Mouse (Mus musculus) midbrain, embryonic 10.5 days (tissue): ENCODE data around the gene Cdk10. TPM values are rescaled to one million over a fixed set of nuclear protein-coding genes. Genes with fewer than 3 reads are reported as not detected.
A peak's percentile ranks its signal among the peaks of the same experiment; 100 is the strongest.

ENCODE experiments used
- DNase-seq: peaks from one replicate; pipeline ENCODE4 v3.0.0-alpha.2; 2017; ENCODE audit warnings: low spot score
- H3K27ac ChIP-seq: fragments of 300-500 bp; sonication (generic); replicated peaks from 2 replicates; pipeline ENCODE4 v1.5.1; 2016; ENCODE audit warnings: mild to moderate bottlenecking
- H3K27me3 ChIP-seq: fragments of 300-500 bp; sonication (generic); 2 replicates; pipeline ENCODE4 v1.6.1; 2016; ENCODE audit warnings: low read depth, mild to moderate bottlenecking; ENCODE audit not compliant: poor library complexity, severe bottlenecking
- H3K36me3 ChIP-seq: fragments of 300-500 bp; sonication (generic); 2 replicates; pipeline ENCODE4 v1.6.1; 2016; ENCODE audit warnings: mild to moderate bottlenecking, moderate library complexity
- H3K4me1 ChIP-seq: fragments of 300-500 bp; sonication (generic); 2 replicates; pipeline ENCODE4 v1.6.1; 2016
- H3K4me3 ChIP-seq: fragments of 300-500 bp; sonication (generic); 2 replicates; pipeline ENCODE4 v1.5.1; 2016; ENCODE audit warnings: mild to moderate bottlenecking, moderate library complexity
- H3K9me3 ChIP-seq: fragments of 300-500 bp; sonication (generic); replicated peaks from 2 replicates; pipeline ENCODE4 v1.6.1; 2016; ENCODE audit warnings: mild to moderate bottlenecking
- WGBS: fragments of 180-500 bp; shearing (Covaris S2); methylation state at CpG from one replicate; pipeline ENCODE4 v1.1.7; 2016; 5-methylcytosine and 5-hydroxymethylcytosine counted together
- polyA plus RNA-seq: library from polyadenylated mRNA; unstranded; fragments of >200 nt; fragmentation: Nextera tagmentation; extraction: Ambion mirVana; gene quantifications from 2 replicates; pipeline ENCODE4 v1.2.1, GENCODE M21; 2016

The Cdk10 gene
- polyA plus RNA-seq, 1 experiment from 2014 or later: 41.4 TPM

DNA sequence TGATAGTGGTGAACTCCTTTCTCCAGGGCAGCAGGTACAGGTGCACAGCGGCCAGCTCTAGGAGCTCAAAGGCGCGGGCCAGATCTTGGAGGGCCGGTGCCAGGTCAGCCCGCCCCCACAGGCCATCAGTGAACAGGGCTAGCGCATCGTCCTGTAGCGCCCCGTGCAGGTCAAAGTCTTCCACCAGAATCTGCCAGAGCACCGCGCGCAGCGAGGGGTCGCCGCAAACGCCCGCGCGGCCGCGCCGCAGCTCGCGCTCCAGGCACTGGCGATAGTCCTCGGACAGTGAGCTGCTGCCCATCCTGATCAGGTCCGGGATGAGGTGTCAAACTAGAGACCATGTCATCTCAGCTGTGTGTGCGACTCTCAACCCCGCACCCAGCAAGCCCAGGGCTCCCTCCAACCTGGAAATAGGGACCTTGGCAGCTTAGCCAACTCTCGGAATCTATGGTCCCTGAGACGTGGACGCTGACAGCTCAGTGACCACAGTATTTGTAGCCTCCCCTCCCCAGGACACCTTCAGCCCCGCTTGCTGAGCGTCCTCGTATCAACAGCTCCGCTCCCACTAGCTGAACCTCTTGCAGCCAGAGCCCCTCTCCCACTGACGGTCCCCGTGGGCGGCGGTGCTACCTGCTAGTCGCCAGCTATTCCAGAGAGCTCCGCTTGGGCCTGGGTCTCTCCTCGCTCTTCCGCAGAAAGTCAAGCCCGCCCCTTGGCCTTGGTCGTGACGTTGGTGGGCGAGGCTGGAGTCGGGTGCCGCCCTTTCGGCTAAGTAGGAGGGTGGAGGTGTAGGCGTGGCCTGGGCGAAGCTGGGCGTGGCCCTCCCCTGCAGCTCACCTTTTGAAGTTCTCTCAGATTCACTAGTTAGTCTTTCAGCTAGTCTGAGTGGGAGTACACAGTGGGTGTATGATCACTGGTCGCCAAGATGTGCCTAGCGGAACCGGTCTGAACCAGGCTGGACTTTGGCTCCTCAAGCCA, 11.2 kb downstream of the Cdk10 start, which contains the start of gene Spata2l:
TSS of gene Spata2l (minus strand) at position 714 of the 978 bp plus-strand sequence.
- Histone ChIP-seq H3K4me1 (peaks cover 38% of the 10 kb centered on the region), H3K9me3 (no peaks in the 10 kb centered on the region), H3K4me3 (peak within 1 kb of the TSS; percentile 60), H3K27me3 (peaks cover 49% of the 10 kb centered on the region), H3K27ac (peak within 1 kb of the TSS; percentile 14), H3K36me3 (peaks cover 4% of the 10 kb centered on the region; the same call in 1 of the 2 replicates)
- WGBS: 3% methylated on average over 57 of the region's 57 CpGs
- peak; percentile 87 for DNase-seq

DNA sequence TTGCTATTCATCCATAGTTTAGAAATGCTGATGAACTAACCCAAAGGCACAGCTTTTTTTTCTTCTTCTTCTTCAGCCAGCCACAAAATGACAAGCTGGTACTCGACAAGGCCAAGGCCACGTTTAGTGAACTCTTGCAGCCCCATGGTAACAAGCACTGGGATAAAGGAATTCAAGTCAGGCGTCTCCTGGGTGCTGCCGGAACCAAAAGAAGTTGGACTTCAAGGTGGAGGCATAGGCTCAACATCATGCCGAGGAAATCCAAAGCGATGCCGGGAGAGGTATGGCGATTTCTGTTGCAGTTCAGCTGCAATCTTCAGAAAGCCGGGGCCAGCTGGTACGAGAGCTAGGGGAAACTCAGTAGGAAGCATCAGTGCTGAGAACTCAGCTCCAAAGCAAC, 14.8 kb downstream of the Cdk10 start:
- H3K4me1 ChIP-seq: peaks cover 28% of the 10 kb centered on the region
- 87% methylated on average over 10 of the region's 10 CpGs for WGBS
- no peak for DNase-seq
- H3K9me3 ChIP-seq: no peaks in the 10 kb centered on the region
- peaks cover 26% of the 10 kb centered on the region for H3K27me3 ChIP-seq
- no peak overlapping the region for H3K4me3 ChIP-seq
- no peak overlapping the region for H3K27ac ChIP-seq
- peaks cover 30% of the 10 kb centered on the region for H3K36me3 ChIP-seq

DNA sequence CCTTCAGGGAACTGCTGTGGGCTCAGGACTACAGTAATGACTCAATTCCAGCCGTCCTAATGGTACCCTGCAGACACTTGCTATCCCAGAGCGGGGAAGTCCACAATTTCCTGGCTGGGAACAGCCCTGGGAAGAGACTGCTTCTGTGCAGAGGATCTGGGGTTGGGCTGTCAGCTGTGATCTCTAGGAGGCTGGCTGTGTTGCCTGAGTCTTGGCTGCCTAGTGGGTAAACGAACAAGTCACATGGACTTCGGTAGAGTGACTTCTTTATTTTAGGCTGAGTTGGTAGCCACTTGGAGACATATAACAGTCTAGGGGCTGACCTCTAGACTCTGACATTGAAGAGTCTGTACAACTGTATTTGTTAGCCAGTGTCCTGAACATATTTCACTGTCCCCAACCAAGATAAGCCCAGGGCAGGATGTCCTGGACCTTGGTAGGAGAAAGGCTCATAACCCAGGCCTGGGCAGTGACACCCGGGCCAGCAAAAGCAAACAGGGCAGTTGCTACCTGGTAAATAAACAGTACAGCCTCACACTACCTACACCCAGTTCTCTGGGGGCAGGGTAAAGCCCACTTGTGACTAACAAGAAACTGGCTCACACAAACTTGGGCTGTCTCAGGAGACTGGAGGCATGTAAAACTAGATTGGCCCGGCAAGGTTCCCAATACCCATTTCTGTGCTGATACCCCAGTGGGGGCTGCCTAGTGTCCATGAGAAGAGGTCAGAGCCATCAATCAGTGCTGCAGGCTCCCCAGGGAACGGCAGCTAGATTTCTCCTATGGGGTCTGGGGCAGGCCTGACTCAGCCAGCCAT, 17.7 kb downstream of the Cdk10 start:
- H3K36me3 ChIP-seq: peaks cover 59% of the 10 kb centered on the region
- H3K4me1 ChIP-seq: peaks cover 1% of the 10 kb centered on the region; the same call in 1 of the 2 replicates
- WGBS: 92% methylated on average over 7 of the region's 7 CpGs
- H3K9me3 ChIP-seq: no peaks in the 10 kb centered on the region
- no peak overlapping the region for H3K4me3 ChIP-seq
- no peaks in the 10 kb centered on the region; the same call in 1 of the 2 replicates for H3K27me3 ChIP-seq
- H3K27ac ChIP-seq: no peak overlapping the region
- DNase-seq: no peak

DNA sequence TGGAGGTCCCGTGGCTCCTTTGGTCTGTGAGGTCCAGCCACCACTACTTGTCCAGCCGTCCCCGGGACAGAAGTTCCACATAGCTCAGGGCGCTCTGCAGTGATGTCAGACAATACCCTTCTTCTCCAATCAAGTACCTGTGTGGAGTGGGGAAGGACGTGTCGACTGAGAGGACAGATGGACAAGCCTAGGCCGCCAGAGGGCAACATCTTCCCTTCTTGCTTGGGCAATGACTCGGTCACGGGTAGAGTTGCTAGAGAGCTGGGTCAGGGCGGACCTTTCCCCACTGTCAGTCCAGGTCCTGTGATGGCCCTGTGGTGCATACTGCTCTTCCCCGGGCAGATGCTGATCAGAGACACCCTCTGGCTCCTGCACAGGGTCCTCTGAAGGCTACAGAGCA, 18.4 kb downstream of the Cdk10 start:
- whole genome bisulfite sequencing: 66% methylated on average over 11 of the region's 11 CpGs
- no peak overlapping the region for H3K4me3 ChIP-seq
- DNase-seq: no peak
- H3K27ac ChIP-seq: no peak overlapping the region
- H3K4me1 ChIP-seq: no peaks in the 10 kb centered on the region
- peaks cover 66% of the 10 kb centered on the region for H3K36me3 ChIP-seq
- H3K9me3 ChIP-seq: no peaks in the 10 kb centered on the region
- no peaks in the 10 kb centered on the region for H3K27me3 ChIP-seq

DNA sequence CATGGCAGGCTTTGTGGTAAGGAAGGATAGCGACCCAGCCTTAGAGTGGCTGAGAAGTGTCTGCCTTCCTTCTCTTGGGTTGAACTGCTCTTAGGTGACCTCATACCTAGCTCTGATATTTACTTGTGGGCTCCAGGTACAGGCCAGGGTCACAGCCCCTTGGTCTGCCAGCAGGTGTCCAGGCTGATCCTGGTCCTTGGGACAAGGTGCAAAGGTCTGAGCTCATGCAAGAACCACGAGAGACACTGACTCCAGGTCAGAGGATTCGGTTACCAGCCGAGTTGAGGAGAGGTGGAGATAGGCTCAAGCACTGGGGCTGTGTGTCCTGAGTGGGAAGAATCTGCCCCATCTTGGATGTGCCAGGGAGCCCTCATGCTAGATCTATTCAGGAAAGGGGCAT, 19.7 kb downstream of the Cdk10 start:
- H3K27me3 ChIP-seq: no peaks in the 10 kb centered on the region
- no peaks in the 10 kb centered on the region for H3K9me3 ChIP-seq
- no peaks in the 10 kb centered on the region for H3K4me1 ChIP-seq
- no peak for DNase-seq
- WGBS: 94% methylated on average over 4 of the region's 4 CpGs
- peaks cover 80% of the 10 kb centered on the region for H3K36me3 ChIP-seq
- H3K27ac ChIP-seq: no peak overlapping the region
- H3K4me3 ChIP-seq: no peak overlapping the region

DNA sequence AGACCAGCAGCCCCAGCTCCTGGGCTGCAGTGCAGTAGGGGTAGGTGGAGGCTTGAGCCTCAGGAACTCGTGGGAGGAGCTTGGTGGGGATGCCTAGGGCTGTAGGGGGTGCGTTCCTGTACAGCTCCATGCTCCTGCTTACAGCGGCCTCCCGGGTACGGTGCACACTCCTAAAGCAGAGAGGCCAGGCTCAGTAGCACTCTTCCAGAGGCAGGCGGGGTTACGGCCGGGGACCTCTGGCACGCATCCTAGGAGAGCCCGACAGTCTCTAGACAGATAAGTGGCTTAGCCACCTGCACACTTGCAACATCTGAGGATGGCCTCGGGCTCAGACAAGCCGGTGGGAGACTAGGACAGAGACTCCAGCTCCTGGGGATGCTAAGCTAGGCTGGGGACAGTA, 20.9 kb downstream of the Cdk10 start:
- Histone ChIP-seq H3K27me3 (no peaks in the 10 kb centered on the region), H3K4me3 (no peak overlapping the region; the same call in 1 of the 2 replicates), H3K4me1 (no peaks in the 10 kb centered on the region), H3K27ac (no peak overlapping the region), H3K9me3 (no peaks in the 10 kb centered on the region), H3K36me3 (peaks cover 90% of the 10 kb centered on the region)
- no peak for DNase-seq
- 92% methylated on average over 12 of the region's 12 CpGs for WGBS

DNA sequence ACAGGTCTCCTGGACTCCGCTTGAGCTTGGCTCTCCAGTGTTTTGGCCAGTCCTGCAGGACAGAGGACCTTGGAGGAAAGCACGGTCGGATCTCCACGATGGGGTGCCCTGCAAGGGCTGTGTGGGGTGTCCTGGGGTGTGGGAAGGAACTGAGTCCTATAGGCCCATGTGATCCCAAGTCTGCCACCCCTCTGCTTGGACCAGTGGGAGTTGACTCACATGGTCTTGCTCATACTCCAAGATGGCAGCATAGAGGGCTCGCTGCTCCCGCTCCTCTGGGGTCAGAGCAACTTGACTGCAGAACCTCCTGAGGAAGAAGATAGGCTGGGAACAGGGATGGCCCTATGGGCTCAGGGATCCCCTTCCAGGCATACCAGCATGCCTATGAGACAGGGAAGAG, 23.1 kb downstream of the Cdk10 start:
- Histone ChIP-seq H3K36me3 (peaks cover 97% of the 10 kb centered on the region), H3K27me3 (no peaks in the 10 kb centered on the region), H3K4me1 (peaks cover 6% of the 10 kb centered on the region), H3K27ac (no peak overlapping the region), H3K4me3 (no peak overlapping the region), H3K9me3 (no peaks in the 10 kb centered on the region)
- DNase-seq: no peak
- 95% methylated on average over 6 of the region's 6 CpGs for WGBS

DNA sequence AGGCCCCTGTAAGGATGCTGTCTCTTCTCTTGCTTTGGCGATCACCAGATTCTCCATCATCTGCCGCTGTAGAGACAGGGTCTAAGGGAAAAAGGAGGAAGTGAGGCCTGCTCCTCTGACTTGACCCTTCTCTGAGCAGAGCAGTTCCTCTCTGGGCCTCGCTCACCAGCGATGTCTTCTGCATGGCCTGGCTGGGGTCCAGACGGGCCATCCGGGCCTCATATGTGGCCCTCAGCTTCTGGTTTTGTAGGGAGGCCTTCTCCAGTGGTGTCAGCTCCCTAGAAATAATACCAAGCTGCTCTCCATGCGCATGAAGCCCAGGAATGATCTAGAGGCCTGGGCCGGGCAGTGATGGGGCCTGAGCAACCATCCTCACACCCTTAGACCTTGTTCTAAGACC, 24.0 kb downstream of the Cdk10 start:
- DNase-seq: no peak
- Histone ChIP-seq H3K4me1 (peaks cover 15% of the 10 kb centered on the region), H3K27ac (no peak overlapping the region), H3K9me3 (no peaks in the 10 kb centered on the region), H3K4me3 (no peak overlapping the region), H3K36me3 (peaks cover 88% of the 10 kb centered on the region), H3K27me3 (no peaks in the 10 kb centered on the region)
- 95% methylated on average over 8 of the region's 8 CpGs for WGBS

DNA sequence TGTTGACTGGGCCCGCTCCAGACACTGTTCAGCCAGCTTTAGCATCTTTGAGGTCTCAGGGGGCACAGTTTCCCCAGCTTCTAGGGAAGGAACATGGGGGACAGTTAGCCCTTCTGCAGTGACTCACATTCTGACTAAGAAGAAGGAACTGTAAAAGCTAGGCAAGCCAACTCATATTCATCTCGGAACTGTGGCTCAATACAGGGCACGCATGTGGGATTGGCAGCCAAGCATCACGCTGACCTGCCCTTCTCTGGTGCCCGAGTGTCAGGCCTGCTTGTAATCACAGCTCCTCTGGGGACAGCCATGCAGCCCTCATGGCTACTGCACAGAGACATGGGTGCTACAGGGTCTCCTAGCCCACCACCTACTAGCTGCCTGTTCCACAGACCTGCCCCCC, 26.3 kb downstream of the Cdk10 start:
- no peak overlapping the region for H3K4me3 ChIP-seq
- no peak for DNase-seq
- H3K4me1 ChIP-seq: peaks cover 30% of the 10 kb centered on the region
- H3K27me3 ChIP-seq: no peaks in the 10 kb centered on the region
- H3K27ac ChIP-seq: no peak overlapping the region
- H3K9me3 ChIP-seq: no peaks in the 10 kb centered on the region
- peaks cover 68% of the 10 kb centered on the region for H3K36me3 ChIP-seq
- WGBS: 95% methylated on average over 5 of the region's 5 CpGs

DNA sequence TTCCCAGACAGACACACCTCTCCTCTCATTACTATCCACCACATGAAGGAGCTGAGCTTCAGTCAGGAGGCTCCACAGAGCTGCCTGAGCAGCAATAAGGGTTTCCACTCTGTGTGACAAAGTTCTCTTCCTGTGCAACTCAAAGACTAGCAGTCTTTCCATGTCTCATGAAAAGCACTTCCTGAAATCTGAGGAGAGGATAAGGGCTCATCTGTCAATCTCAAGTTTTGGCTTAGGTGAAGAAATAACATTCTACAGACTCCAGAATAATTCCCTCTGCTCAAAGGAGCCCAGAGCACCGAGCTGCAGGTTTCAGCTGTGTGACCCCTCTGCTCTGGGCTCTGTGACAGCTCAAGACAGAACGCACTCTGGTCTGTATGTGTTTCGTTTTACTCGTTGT, 28.3 kb downstream of the Cdk10 start:
- no peaks in the 10 kb centered on the region for H3K27me3 ChIP-seq
- peaks cover 68% of the 10 kb centered on the region for H3K36me3 ChIP-seq

DNA sequence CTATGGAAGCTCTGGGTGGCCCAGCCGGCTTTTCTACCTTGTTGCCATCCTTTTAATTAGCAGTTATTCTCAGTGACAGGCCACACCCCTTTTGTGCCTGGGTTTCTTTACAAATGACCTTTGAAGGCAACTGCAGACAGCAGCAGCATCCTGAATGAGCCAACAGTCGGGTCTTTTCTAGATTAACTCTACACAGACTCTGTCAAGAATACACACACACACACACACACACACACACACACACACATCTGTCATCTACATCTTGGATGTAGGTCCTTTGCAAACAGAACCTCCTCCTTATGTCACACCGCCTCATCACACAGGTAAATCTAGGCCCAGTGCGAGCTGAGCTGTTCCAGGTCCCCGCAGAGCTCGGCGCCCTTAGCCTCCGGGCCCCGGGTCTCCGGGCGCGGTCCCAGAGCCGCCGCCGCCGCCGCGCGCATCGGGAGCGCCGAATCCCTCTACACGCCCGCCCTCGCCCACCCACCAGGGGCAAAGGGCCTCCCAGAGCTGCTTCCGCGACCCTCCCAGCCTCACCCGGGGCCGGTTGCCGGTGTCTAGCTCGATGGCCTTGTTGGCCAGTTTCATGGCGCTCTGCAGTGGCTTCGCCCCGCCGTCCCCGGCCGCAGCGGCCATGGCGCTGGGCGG, 28.9 kb downstream of the Cdk10 start:
- no peak for DNase-seq
- no peaks in the 10 kb centered on the region for H3K27me3 ChIP-seq
- no peaks in the 10 kb centered on the region for H3K9me3 ChIP-seq
- peaks cover 68% of the 10 kb centered on the region for H3K36me3 ChIP-seq
- H3K4me1 ChIP-seq: peaks cover 37% of the 10 kb centered on the region
- under 1% methylated on average over 40 of the region's 40 CpGs for WGBS
- peak overlapping the region; percentile 96 for H3K27ac ChIP-seq
- H3K4me3 ChIP-seq: peak overlapping the region; percentile 93

More for the DNA sequence above, 28.3 kb downstream of the Cdk10 start:
- no peaks in the 10 kb centered on the region for H3K9me3 ChIP-seq
- H3K4me3 ChIP-seq: peak overlapping the region; percentile 93
- H3K27ac ChIP-seq: no peak overlapping the region
- DNase-seq: no peak
- 73% methylated on average over 4 of the region's 4 CpGs for WGBS
- peaks cover 37% of the 10 kb centered on the region for H3K4me1 ChIP-seq

DNA sequence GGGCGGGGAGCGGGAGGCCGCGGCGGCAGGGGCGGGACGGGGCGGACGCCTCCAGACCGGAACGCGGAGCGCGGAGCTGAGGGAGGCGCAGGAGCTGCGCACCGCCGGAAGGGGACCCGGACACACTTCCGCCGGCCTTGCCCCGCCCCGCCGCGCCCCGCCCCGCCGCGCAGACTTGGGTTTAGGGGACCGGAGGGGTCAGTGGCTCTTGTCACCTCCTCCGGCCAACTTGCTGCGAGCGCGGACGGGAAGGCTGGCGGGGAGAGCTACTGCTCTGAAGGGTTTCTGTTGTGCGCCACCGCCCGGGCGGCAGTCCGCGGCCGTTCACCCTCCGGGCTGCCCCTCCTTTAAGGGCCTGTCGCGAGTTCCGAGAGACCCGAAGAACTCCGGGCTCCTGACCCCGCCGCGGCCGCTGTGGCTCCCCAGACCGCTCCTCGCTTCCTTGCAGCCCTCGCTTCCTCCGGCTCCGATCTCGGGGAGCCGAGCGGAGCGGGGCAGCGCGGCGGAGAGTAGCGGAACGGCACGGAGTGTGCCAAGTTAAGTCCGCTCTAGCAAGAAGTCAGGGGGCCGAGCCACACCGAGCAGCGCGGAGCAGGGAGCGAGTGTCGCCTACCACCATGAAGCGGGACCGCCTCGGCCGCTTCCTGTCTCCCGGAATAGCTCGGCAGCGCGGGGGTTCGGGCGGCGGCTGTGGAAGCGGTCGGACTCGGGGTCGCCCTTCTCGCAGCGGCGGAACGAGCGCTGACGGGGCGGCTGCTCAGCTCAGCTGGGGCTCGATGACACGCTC, 29.6 kb downstream of the Cdk10 start, which contains the start of the genes Zfp276 and Vps9d1:
TSS of gene Zfp276 (plus strand) at position 97 of the 787 bp plus-strand sequence.
TSS of gene Vps9d1 (minus strand) at position 250 of the 787 bp plus-strand sequence.
- H3K36me3 ChIP-seq: peaks cover 68% of the 10 kb centered on the region

More for the DNA sequence above, 29.6 kb downstream of the Cdk10 start, which contains the start of the genes Zfp276 and Vps9d1:
- Histone ChIP-seq H3K27me3 (no peaks in the 10 kb centered on the region), H3K9me3 (no peaks in the 10 kb centered on the region), H3K4me1 (peaks cover 37% of the 10 kb centered on the region), H3K4me3 (peak within 1 kb of the TSS; percentile 93), H3K27ac (peak within 1 kb of the TSS; percentile 96)
- peak; percentile 89 for DNase-seq
- under 1% methylated on average over 96 of the region's 99 CpGs for WGBS
